Mouse (Mus musculus) heart, embryonic 11.5 days (tissue): ENCODE data around the gene Nrap. TPM values are rescaled to one million over a fixed set of nuclear protein-coding genes. Genes with fewer than 3 reads are reported as not detected.

Source experiments
- ATAC-seq: fragments of 200-750 bp; cut with Nextera tagmentation; replicated peaks from 2 replicates; pipeline ENCODE4 v1.8.0; 2017; ENCODE audit warnings: moderate library complexity; ENCODE audit not compliant: insufficient number of reproducible peaks, low FRiP score, low TSS enrichment
- H3K27ac ChIP-seq: fragments of 300-500 bp; sonication (generic); 2 replicates; pipeline ENCODE4 v1.5.1; 2014; ENCODE audit warnings: mild to moderate bottlenecking, low read depth, low read length
- H3K27me3 ChIP-seq: fragments of 300-500 bp; sonication (generic); 2 replicates; pipeline ENCODE4 v1.6.1; 2014; ENCODE audit warnings: mild to moderate bottlenecking, low read length, mixed read lengths; ENCODE audit not compliant: control insufficient read depth, insufficient read depth
- H3K36me3 ChIP-seq: fragments of 300-500 bp; sonication (generic); 2 replicates; pipeline ENCODE4 v1.6.1; 2014; ENCODE audit warnings: mild to moderate bottlenecking, low read length, moderate library complexity, mixed read lengths; ENCODE audit not compliant: control insufficient read depth, insufficient read depth
- H3K4me1 ChIP-seq: fragments of 300-500 bp; sonication (generic); 2 replicates; pipeline ENCODE4 v1.6.1; 2014; ENCODE audit warnings: low read length; ENCODE audit not compliant: control insufficient read depth, insufficient read depth
- H3K4me2 ChIP-seq: fragments of 300-500 bp; sonication (generic); 2 replicates; pipeline ENCODE4 v1.6.1; 2014; ENCODE audit warnings: mild to moderate bottlenecking, moderate library complexity
- H3K4me3 ChIP-seq: fragments of 300-500 bp; sonication (generic); 2 replicates; pipeline ENCODE4 v1.5.1; 2014; ENCODE audit warnings: low read depth, low read length
- H3K9ac ChIP-seq: fragments of 300-500 bp; sonication (generic); 2 replicates; pipeline ENCODE4 v1.6.1; 2014; ENCODE audit warnings: mild to moderate bottlenecking, low read depth, low read length, moderate library complexity
- H3K9me3 ChIP-seq: fragments of 300-500 bp; sonication (generic); replicated peaks from 2 replicates; pipeline ENCODE4 v1.6.1; 2016; ENCODE audit warnings: low read length; ENCODE audit not compliant: control insufficient read depth
- WGBS: fragments of 180-500 bp; shearing (Covaris S2); extraction: QIAGEN DNeasy Blood & Tissue Kit; methylation state at CpG from one replicate; pipeline ENCODE4 v1.1.7; 2014; ENCODE audit not compliant: insufficient replicate concordance; 5-methylcytosine and 5-hydroxymethylcytosine counted together
- polyA plus RNA-seq: library from polyadenylated mRNA; unstranded; fragments of >200 nt; fragmentation: Nextera tagmentation; extraction: Ambion mirVana; gene quantifications from 2 replicates; pipeline ENCODE4 v1.2.1, GENCODE M21; 2014

Gene Nrap
- polyA plus RNA-seq, 1 experiment from 2014 or later, result 9.2 TPM

- H3K27ac ChIP-seq, result no peak overlapping the region
- no peak overlapping the region for H3K9ac ChIP-seq
These were observed 92.6 kb downstream of the Nrap start for GRCm38 (mm10) chr19:56297264-56297663.

GRCm38 (mm10) chr19:56296668-56297067 is 93.2 kb downstream of the Nrap start:
- H3K27me3 ChIP-seq, result no peaks in the 10 kb centered on the region; the same call in 1 of the 2 replicates
- WGBS, result 72% methylated on average over 9 of the region's 9 CpGs
- no peak for ATAC-seq
- H3K4me1 ChIP-seq, result no peaks in the 10 kb centered on the region
- no peak overlapping the region for H3K27ac ChIP-seq
- no peaks in the 10 kb centered on the region for H3K9me3 ChIP-seq
- H3K9ac ChIP-seq, result no peak overlapping the region
- H3K36me3 ChIP-seq, result no peaks in the 10 kb centered on the region
- H3K4me3 ChIP-seq, result no peak overlapping the region
- no peak overlapping the region for H3K4me2 ChIP-seq

More at GRCm38 (mm10) chr19:56297264-56297663, 92.6 kb downstream of the Nrap start:
- no peak overlapping the region for H3K4me3 ChIP-seq
- H3K4me2 ChIP-seq, result no peak overlapping the region
- no peaks in the 10 kb centered on the region for H3K4me1 ChIP-seq
- H3K36me3 ChIP-seq, result no peaks in the 10 kb centered on the region
- no peak for ATAC-seq
- no peaks in the 10 kb centered on the region for H3K9me3 ChIP-seq
- no peaks in the 10 kb centered on the region; the same call in 1 of the 2 replicates for H3K27me3 ChIP-seq
- WGBS, result 55% methylated on average over 3 of the region's 3 CpGs

- Histone ChIP-seq H3K4me2 (no peak overlapping the region), H3K27ac (no peak overlapping the region), H3K36me3 (no peaks in the 10 kb centered on the region), H3K4me3 (no peak overlapping the region), H3K27me3 (peaks cover 4% of the 10 kb centered on the region), H3K9me3 (no peaks in the 10 kb centered on the region), H3K4me1 (no peaks in the 10 kb centered on the region), H3K9ac (no peak overlapping the region)
- 71% methylated on average over 7 of the region's 7 CpGs for WGBS
- ATAC-seq, result peak; percentile 49; the same call in 1 of the 2 replicates
These were observed 95.0 kb downstream of the Nrap start for GRCm38 (mm10) chr19:56294654-56295399.

- no peak for ATAC-seq
These were observed 97.5 kb downstream of the Nrap start for GRCm38 (mm10) chr19:56292335-56292734.

GRCm38 (mm10) chr19:56291898-56292297 is 97.9 kb downstream of the Nrap start:
- Histone ChIP-seq H3K9ac (no peak overlapping the region), H3K27me3 (peaks cover 4% of the 10 kb centered on the region), H3K4me2 (no peak overlapping the region), H3K4me3 (no peak overlapping the region), H3K4me1 (no peaks in the 10 kb centered on the region), H3K36me3 (no peaks in the 10 kb centered on the region), H3K9me3 (no peaks in the 10 kb centered on the region), H3K27ac (no peak overlapping the region)
- ATAC-seq, result no peak
- 67% methylated on average over 6 of the region's 6 CpGs for WGBS

More at GRCm38 (mm10) chr19:56292335-56292734, 97.5 kb downstream of the Nrap start:
- Histone ChIP-seq H3K9me3 (no peaks in the 10 kb centered on the region), H3K27ac (no peak overlapping the region), H3K36me3 (no peaks in the 10 kb centered on the region), H3K27me3 (peaks cover 4% of the 10 kb centered on the region), H3K9ac (no peak overlapping the region), H3K4me2 (no peak overlapping the region), H3K4me1 (no peaks in the 10 kb centered on the region), H3K4me3 (no peak overlapping the region)
- 61% methylated on average over 9 of the region's 9 CpGs for WGBS

- no peaks in the 10 kb centered on the region for H3K36me3 ChIP-seq
- peaks cover 4% of the 10 kb centered on the region for H3K27me3 ChIP-seq
- H3K4me2 ChIP-seq, result no peak overlapping the region
- H3K4me3 ChIP-seq, result no peak overlapping the region
- WGBS, result 87% methylated on average over 8 of the region's 8 CpGs
- H3K9me3 ChIP-seq, result no peaks in the 10 kb centered on the region
- H3K27ac ChIP-seq, result no peak overlapping the region
- no peak overlapping the region for H3K9ac ChIP-seq
- no peaks in the 10 kb centered on the region for H3K4me1 ChIP-seq
- no peak for ATAC-seq
These were observed 100.2 kb downstream of the Nrap start for GRCm38 (mm10) chr19:56289642-56290041.

- Histone ChIP-seq H3K4me3 (no peak overlapping the region), H3K36me3 (no peaks in the 10 kb centered on the region), H3K27ac (no peak overlapping the region), H3K4me2 (no peak overlapping the region), H3K4me1 (no peaks in the 10 kb centered on the region), H3K9ac (no peak overlapping the region), H3K9me3 (no peaks in the 10 kb centered on the region), H3K27me3 (peaks cover 4% of the 10 kb centered on the region)
- WGBS, result 65% methylated on average over 4 of the region's 4 CpGs
- ATAC-seq, result no peak
These were observed 101.4 kb downstream of the Nrap start for GRCm38 (mm10) chr19:56288436-56288835.

- 71% methylated on average over 15 of the region's 15 CpGs for WGBS
- H3K9ac ChIP-seq, result no peak overlapping the region
- ATAC-seq, result no peak
These were observed 102.1 kb downstream of the Nrap start for GRCm38 (mm10) chr19:56287580-56288367.

More at GRCm38 (mm10) chr19:56287580-56288367, 102.1 kb downstream of the Nrap start:
- Histone ChIP-seq H3K4me2 (no peak overlapping the region), H3K4me3 (no peak overlapping the region), H3K27ac (no peak overlapping the region), H3K4me1 (no peaks in the 10 kb centered on the region), H3K9me3 (no peaks in the 10 kb centered on the region), H3K36me3 (no peaks in the 10 kb centered on the region), H3K27me3 (peaks cover 4% of the 10 kb centered on the region)
